Mouse (Mus musculus) liver, embryonic 14.5 days (tissue): Measurements from ENCODE around the gene Dclre1a. TPM values are rescaled to one million over a fixed set of nuclear protein-coding genes. Genes with fewer than 3 reads are reported as not detected.

ENCODE experiments used
- ATAC-seq: fragments of 200-750 bp; cut with Nextera tagmentation; 2 replicates; pipeline ENCODE4 v1.8.0; 2017; ENCODE audit warnings: moderate number of reproducible peaks, mild to moderate bottlenecking, moderate library complexity; ENCODE audit not compliant: insufficient read depth
- DNase-seq, 3 experiments: peaks; one replicate each; pipeline ENCODE4 v3.0.0-alpha.2; 2012 to 2013; ENCODE audit warnings: low read depth in 3 of 3, low spot score in 3 of 3
- H3K27ac ChIP-seq: fragments of 300-500 bp; sonication (generic); 2 replicates; pipeline ENCODE4 v1.5.1; 2014; ENCODE audit warnings: moderate library complexity, mild to moderate bottlenecking, control low read depth, inconsistent platforms
- H3K27me3 ChIP-seq: fragments of 300-500 bp; sonication (generic); 2 replicates; pipeline ENCODE4 v1.6.1; 2014; ENCODE audit warnings: mild to moderate bottlenecking, low read length, moderate library complexity; ENCODE audit not compliant: control insufficient read depth, insufficient read depth
- H3K36me3 ChIP-seq: fragments of 300-500 bp; sonication (generic); replicated peaks from 2 replicates; pipeline ENCODE4 v1.6.1; 2014; ENCODE audit warnings: low read depth; ENCODE audit not compliant: control insufficient read depth, insufficient read depth
- H3K4me1 ChIP-seq, 2 experiments: fragments of 200-500 bp in 1 of 2; fragments of 300-500 bp in 1 of 2; sonication (generic) in 1 of 2; replicated peaks; 2 replicates each; pipeline ENCODE4 v1.6.1; 2012 to 2014; ENCODE audit warnings: antibody characterized with exemption in 1 of 2, inconsistent platforms in 1 of 2, low read length in 1 of 2; ENCODE audit not compliant: control insufficient read depth in 2 of 2, insufficient read depth in 2 of 2
- H3K4me2 ChIP-seq: fragments of 300-500 bp; sonication (generic); 2 replicates; pipeline ENCODE4 v1.6.1; 2014; ENCODE audit warnings: low read depth, mild to moderate bottlenecking, control low read depth, moderate library complexity
- H3K4me3 ChIP-seq, 2 experiments: fragments of 200-500 bp in 1 of 2; fragments of 300-500 bp in 1 of 2; sonication (generic) in 1 of 2; 2 replicates each; pipeline ENCODE4 v1.5.1; 2012 to 2014; ENCODE audit warnings: low read depth in 2 of 2, low read length in 2 of 2, mild to moderate bottlenecking in 2 of 2, control low read depth in 1 of 2, inconsistent platforms in 1 of 2, moderate library complexity in 1 of 2; ENCODE audit not compliant: insufficient read depth in 1 of 2
- H3K9ac ChIP-seq: fragments of 300-500 bp; sonication (generic); replicated peaks from 2 replicates; pipeline ENCODE4 v1.6.1; 2014; ENCODE audit warnings: mild to moderate bottlenecking, control low read depth, moderate library complexity
- H3K9me3 ChIP-seq: fragments of 300-500 bp; sonication (generic); 2 replicates; pipeline ENCODE4 v1.6.1; 2016; ENCODE audit warnings: low read length, mixed read lengths; ENCODE audit not compliant: control insufficient read depth
- CTCF ChIP-seq: IDR thresholded peaks from 2 replicates; pipeline ENCODE4 v1.5.1; 2016; ENCODE audit warnings: antibody characterized with exemption, low read depth, control low read depth
- EP300 ChIP-seq: IDR thresholded peaks from 2 replicates; pipeline ENCODE4 v1.6.1; 2016; ENCODE audit warnings: antibody characterized with exemption, low read depth
- WGBS: fragments of 180-500 bp; shearing (Covaris S2); extraction: QIAGEN DNeasy Blood & Tissue Kit; methylation state at CpG from one replicate; pipeline ENCODE4 v1.1.7; 2014; ENCODE audit not compliant: insufficient replicate concordance; 5-methylcytosine and 5-hydroxymethylcytosine counted together
- polyA plus RNA-seq, 2 experiments: library from polyadenylated mRNA; depleted of rRNA in 1 of 2; stranded (reverse) in 1 of 2; unstranded in 1 of 2; fragments of >200 nt; fragmentation: Nextera tagmentation in 1 of 2; extraction: Ambion mirVana in 1 of 2; gene quantifications; 2 replicates each; pipeline versions ENCODE4 v1.2.1 to v1.2.3; 2012 to 2014

The Dclre1a gene
- polyA plus RNA-seq (2012; rRNA removed) (8.1 and 12.0 TPM in 2 replicates), polyA plus RNA-seq (2014; fragmentation: Nextera tagmentation; extraction: Ambion mirVana) (17.1 and 17.9 TPM in 2 replicates)

- peak within 1 kb of the TSS; percentile 72 to 88 for H3K4me3 ChIP-seq
- H3K36me3 ChIP-seq: peaks cover 16% of the 10 kb centered on the region
- no peaks in the 10 kb centered on the region for H3K27me3 ChIP-seq
- DNase-seq: no peak
- peak; percentile 45 for ATAC-seq
- H3K9ac ChIP-seq: peak within 1 kb of the TSS; percentile 89
- peak; percentile 33; the same call in 1 of the 2 replicates for TF ChIP-seq CTCF
- TF ChIP-seq EP300: no peak
- 4% methylated on average over 20 of the region's 20 CpGs for WGBS
- peak within 1 kb of the TSS; percentile 84 for H3K4me2 ChIP-seq
- no peaks in the 10 kb centered on the region for H3K9me3 ChIP-seq
- peaks cover 7 to 30% of the 10 kb centered on the region in 2 experiments for H3K4me1 ChIP-seq
- H3K27ac ChIP-seq: peak within 1 kb of the TSS; percentile 80
These were observed at the start of gene Dclre1a for GRCm38 (mm10) chr19:56547456-56548229. Dclre1a (minus strand) TSS chr19:56548222.

GRCm38 (mm10) chr19:56592472-56592871 lies 44.5 kb upstream of the Dclre1a start:
- H3K27me3 ChIP-seq: no peaks in the 10 kb centered on the region
- H3K9ac ChIP-seq: no peak overlapping the region
- WGBS: 90% methylated on average over 9 of the region's 9 CpGs
- peaks cover 55% of the 10 kb centered on the region for H3K36me3 ChIP-seq
- no peak for ATAC-seq
- no peaks in the 10 kb centered on the region for H3K4me1 ChIP-seq
- DNase-seq: no peak
- H3K4me3 ChIP-seq: no peak overlapping the region
- no peak for TF ChIP-seq CTCF
- TF ChIP-seq EP300: no peak
- H3K9me3 ChIP-seq: no peaks in the 10 kb centered on the region
- no peak overlapping the region for H3K27ac ChIP-seq
- no peak overlapping the region for H3K4me2 ChIP-seq

GRCm38 (mm10) chr19:56590250-56590649 lies 42.2 kb upstream of the Dclre1a start:
- H3K4me3 ChIP-seq: no peak overlapping the region
- no peaks in the 10 kb centered on the region for H3K9me3 ChIP-seq
- 83% methylated on average over 3 of the region's 3 CpGs for WGBS
- no peaks in the 10 kb centered on the region for H3K27me3 ChIP-seq
- H3K9ac ChIP-seq: no peak overlapping the region
- H3K4me2 ChIP-seq: no peak overlapping the region
- H3K27ac ChIP-seq: no peak overlapping the region
- no peaks in the 10 kb centered on the region for H3K4me1 ChIP-seq
- DNase-seq (no peak), ATAC-seq (no peak)
- no peak for TF ChIP-seq CTCF
- no peak for TF ChIP-seq EP300
- H3K36me3 ChIP-seq: peaks cover 42% of the 10 kb centered on the region

DNA sequence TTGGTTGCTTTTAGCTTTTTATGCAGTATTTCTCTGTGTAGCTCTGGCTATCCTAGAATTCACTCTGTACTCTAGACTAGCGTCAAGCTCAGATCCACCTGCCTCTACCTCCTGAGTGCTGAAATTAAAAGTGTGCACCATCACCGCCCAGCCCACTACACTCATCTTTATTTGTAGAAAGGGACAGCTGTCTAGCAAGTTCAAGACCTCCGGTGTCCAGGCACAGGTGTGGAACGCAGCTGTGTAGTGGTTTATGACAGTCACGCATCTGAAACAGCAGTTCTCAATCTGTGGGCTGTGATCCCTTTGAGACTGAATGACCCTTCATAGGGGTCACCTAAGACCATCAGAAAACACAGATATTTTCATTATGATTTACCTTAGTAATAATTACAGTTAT lies 41.4 kb upstream of the Dclre1a start:
- H3K4me3 ChIP-seq: no peak overlapping the region
- no peak for DNase-seq
- H3K4me1 ChIP-seq: no peaks in the 10 kb centered on the region
- H3K9ac ChIP-seq: no peak overlapping the region
- 93% methylated on average over 5 of the region's 5 CpGs for WGBS
- no peak for ATAC-seq
- TF ChIP-seq EP300 (no peak), CTCF (no peak)
- no peaks in the 10 kb centered on the region for H3K9me3 ChIP-seq
- H3K4me2 ChIP-seq: no peak overlapping the region
- H3K27me3 ChIP-seq: no peaks in the 10 kb centered on the region
- H3K27ac ChIP-seq: no peak overlapping the region
- peaks cover 35% of the 10 kb centered on the region for H3K36me3 ChIP-seq

DNA sequence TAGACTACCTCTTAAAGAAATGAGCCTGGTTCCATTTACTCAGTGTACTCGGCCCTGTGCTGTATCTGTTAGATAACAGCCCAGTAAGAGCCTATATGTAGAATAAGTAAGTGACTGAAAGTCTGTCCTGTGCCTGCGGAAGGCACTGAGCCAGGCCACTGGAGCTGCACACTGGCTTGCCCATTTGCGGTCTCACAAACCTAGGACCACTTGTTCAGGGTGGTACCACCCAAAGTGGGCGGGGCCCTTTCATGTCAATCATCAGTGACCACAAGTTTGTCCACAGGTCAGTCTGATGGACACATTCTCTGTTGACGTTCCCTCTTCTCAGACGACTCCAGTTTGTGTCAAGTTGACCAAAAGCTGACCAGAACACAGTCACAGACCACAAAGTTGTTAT lies 41.0 kb upstream of the Dclre1a start:
- Histone ChIP-seq H3K27me3 (no peaks in the 10 kb centered on the region), H3K27ac (no peak overlapping the region), H3K4me2 (no peak overlapping the region), H3K9me3 (no peaks in the 10 kb centered on the region), H3K4me1 (no peaks in the 10 kb centered on the region), H3K4me3 (no peak overlapping the region), H3K36me3 (peaks cover 34% of the 10 kb centered on the region), H3K9ac (no peak overlapping the region)
- no peak for DNase-seq
- no peak for ATAC-seq
- WGBS: 75% methylated on average over 6 of the region's 6 CpGs
- TF ChIP-seq EP300: no peak
- TF ChIP-seq CTCF: no peak
